Comparison of ENCODE assay signal across 21 mouse cellular contexts in genomic region chr13:64402951-64403460, GRCm38 (mm10). TPM values are rescaled to one million over a fixed set of nuclear protein-coding genes. Genes with fewer than 3 reads are reported as not detected.
DNase-seq lines count a peak whose midpoint lies in the region; ATAC-seq and TF ChIP-seq lines count a peak whose summit lies in the region.
"Had no signal": no experiment of that assay in that cellular context is flagged by ENCODE, and none has a peak within 500 bp of the region (broad histone marks: within the 10 kb centered on the region; RNA-seq: fewer than 3 reads in every experiment).

No protein-coding gene starts in this region.

- peaks cover 30% of the 10 kb centered on the region for H3K4me1 ChIP-seq in liver, adult 2 months (ENCODE audit: control insufficient read depth, insufficient read depth, low read length)
- H3K4me1 ChIP-seq in erythroblast, embryonic 14.5 days (ENCODE audit: control insufficient read depth): peaks cover 37% of the 10 kb centered on the region
- peaks cover 22% of the 10 kb centered on the region for H3K4me1 ChIP-seq in liver, embryonic 15.5 days (replicated peaks)
- no peaks in the 10 kb centered on the region for H3K4me1 ChIP-seq in midbrain, embryonic 15.5 days
- H3K4me1 ChIP-seq: neural tube, embryonic 15.5 days had no signal

- no peaks in the 10 kb centered on the region for H3K27me3 ChIP-seq in liver, adult 2 months (ENCODE audit: control insufficient read depth, insufficient read depth, low read length)
- no peaks in the 10 kb centered on the region for H3K27me3 ChIP-seq in erythroblast, embryonic 14.5 days (ENCODE audit: control insufficient read depth)
- H3K27me3 ChIP-seq in liver, embryonic 15.5 days: no peaks in the 10 kb centered on the region
- no peaks in the 10 kb centered on the region for H3K27me3 ChIP-seq in midbrain, embryonic 15.5 days (replicated peaks)
- H3K27me3 ChIP-seq: embryonic facial prominence, embryonic 15.5 days; neural tube, embryonic 15.5 days had no signal

- no peak for TF ChIP-seq POLR2A in liver, adult 2 months (IDR thresholded peaks at IDR 0.05; ENCODE audit: extremely low read depth, insufficient read depth, low read length)

- no peak overlapping the region for H3K9ac ChIP-seq in liver, adult 2 months (ENCODE audit: low read depth, low read length)
- H3K9ac ChIP-seq in liver, embryonic 15.5 days: no peak overlapping the region
- no peak overlapping the region for H3K9ac ChIP-seq in midbrain, embryonic 15.5 days
- H3K9ac ChIP-seq: embryonic facial prominence, embryonic 15.5 days; forebrain, postnatal 0 days; hindbrain, embryonic 14.5 days; neural tube, embryonic 15.5 days had no signal

- 83% methylated on average over 8 of the region's 8 CpGs for WGBS in liver, adult 2 months
- WGBS in liver, embryonic 15.5 days (ENCODE audit: insufficient replicate concordance): 72% methylated on average over 8 of the region's 8 CpGs
- WGBS in midbrain, embryonic 15.5 days: 87% methylated on average over 8 of the region's 8 CpGs

- H3K9me3 ChIP-seq in erythroblast, embryonic 14.5 days (ENCODE audit: control insufficient read depth, low read length): no peaks in the 10 kb centered on the region
- no peaks in the 10 kb centered on the region for H3K9me3 ChIP-seq in liver, embryonic 15.5 days (replicated peaks)
- H3K9me3 ChIP-seq in midbrain, embryonic 15.5 days: no peaks in the 10 kb centered on the region
- H3K9me3 ChIP-seq: embryonic facial prominence, embryonic 15.5 days; neural tube, embryonic 15.5 days had no signal

- DNase-seq in liver, adult 2 months (ENCODE audit: extremely low read depth, low read depth, low spot score): no peak
- no peak for DNase-seq in liver
- no peak for DNase-seq in layer of hippocampus, adult 9-11 months
- no peak for DNase-seq in spleen, adult 18-20 months
- DNase-seq: adrenal gland, postnatal 10 days; cerebellum, adult 9-10 months; forebrain, postnatal 0 days; heart, postnatal 4 days; kidney, adult 18-20 months; kidney, postnatal 4 days had no signal

- no peak for TF ChIP-seq CTCF in liver, adult 2 months (IDR thresholded peaks at IDR 0.05; ENCODE audit: low read depth, low read length)

- peak overlapping the region; percentile 44 for H3K4me2 ChIP-seq in liver, embryonic 15.5 days
- H3K4me2 ChIP-seq in midbrain, embryonic 15.5 days: no peak overlapping the region
- H3K4me2 ChIP-seq: embryonic facial prominence, embryonic 15.5 days; heart, embryonic 11.5 days; hindbrain, embryonic 14.5 days; midbrain, embryonic 11.5 days; neural tube, embryonic 15.5 days had no signal

- H3K36me3 ChIP-seq in liver, adult 2 months (ENCODE audit: control insufficient read depth, insufficient read depth, low read length): no peaks in the 10 kb centered on the region
- H3K36me3 ChIP-seq in erythroblast, embryonic 14.5 days (ENCODE audit: control insufficient read depth): no peaks in the 10 kb centered on the region
- H3K36me3 ChIP-seq in liver, embryonic 15.5 days (replicated peaks): no peaks in the 10 kb centered on the region
- H3K36me3 ChIP-seq in midbrain, embryonic 15.5 days (replicated peaks): no peaks in the 10 kb centered on the region
- H3K36me3 ChIP-seq: embryonic facial prominence, embryonic 15.5 days; neural tube, embryonic 15.5 days had no signal

- ATAC-seq in liver, embryonic 15.5 days (ENCODE audit: insufficient read depth): no peak
- no peak for ATAC-seq in midbrain, embryonic 15.5 days (replicated peaks)
- ATAC-seq: activated CD4-positive, CD25-positive, alpha-beta regulatory T cell, adult 4 months; forebrain, postnatal 0 days; inflammation-experienced regulatory T-cells, adult 6 months had no signal

- H3K79me2 ChIP-seq in liver, adult 2 months (ENCODE audit: control insufficient read depth, insufficient read depth, low read length): no peaks in the 10 kb centered on the region

- no peak overlapping the region for H3K4me3 ChIP-seq in liver, adult 2 months (ENCODE audit: insufficient read depth, low read depth, low read length)
- H3K4me3 ChIP-seq in erythroblast, embryonic 14.5 days (replicated peaks): peak overlapping the region; percentile 51
- H3K4me3 ChIP-seq in liver, embryonic 15.5 days (replicated peaks): no peak overlapping the region
- no peak overlapping the region for H3K4me3 ChIP-seq in midbrain, embryonic 15.5 days
- H3K4me3 ChIP-seq: embryonic facial prominence, embryonic 15.5 days; left cerebral cortex, adult 2 months; neural tube, embryonic 15.5 days had no signal

- peak overlapping the region; percentile 79 for H3K27ac ChIP-seq in liver, adult 2 months (replicated peaks; ENCODE audit: insufficient read depth, low read depth, low read length)
- 0 out of 2 replicates have a peak overlapping the region, but pooled peaks have one; percentile 64 for H3K27ac ChIP-seq in liver, embryonic 15.5 days (replicated peaks)
- H3K27ac ChIP-seq in midbrain, embryonic 15.5 days: no peak overlapping the region
- H3K27ac ChIP-seq: embryonic facial prominence, embryonic 15.5 days; hindbrain, embryonic 14.5 days; left cerebral cortex, adult 2 months; neural tube, embryonic 15.5 days had no signal

RNA-seq across cellular contexts. Expression of gene Cdk20, which starts 29.1 kb away (rescaled TPM):
- total RNA-seq in liver, adult 2 months (2014; rRNA removed): 4.0 and 5.6 TPM in 2 replicates
- polyA plus RNA-seq in liver, adult 2 months (2012; rRNA removed): 11.8 and 15.7 TPM in 2 replicates
- polyA plus RNA-seq in erythroblast, embryonic 14.5 days (2012): 0.86 and 1.3 TPM in 2 replicates
- polyA plus RNA-seq in liver, embryonic 15.5 days (2015; fragmentation: Nextera tagmentation; extraction: Ambion mirVana): 3.4 and 5.1 TPM in 2 replicates
- 29.7 and 29.9 TPM in 2 replicates for polyA plus RNA-seq in midbrain, embryonic 15.5 days (2015; fragmentation: Nextera tagmentation; extraction: Ambion mirVana)

RNA-seq across cellular contexts. Expression of gene Ctsl, which starts 32.3 kb away (rescaled TPM):
- 624 and 654 TPM in 2 replicates for total RNA-seq in liver, adult 2 months (2014; rRNA removed)
- 252 and 300 TPM in 2 replicates for polyA plus RNA-seq in liver, adult 2 months (2012; rRNA removed)
- 0.29 TPM in 1 of 2 replicates, not detected in the other for polyA plus RNA-seq in erythroblast, embryonic 14.5 days (2012)
- polyA plus RNA-seq in liver, embryonic 15.5 days (2015; fragmentation: Nextera tagmentation; extraction: Ambion mirVana): 197 and 221 TPM in 2 replicates
- 134 and 138 TPM in 2 replicates for polyA plus RNA-seq in midbrain, embryonic 15.5 days (2015; fragmentation: Nextera tagmentation; extraction: Ambion mirVana)

Comparison
In these comparisons a context has a peak if more than half of its experiments do, and no peak if none do; other contexts are left out.
1. RNA of gene Ctsl, which starts 32.3 kb away (polyA plus RNA-seq): 252 to 300 TPM in liver, adult 2 months, 197 to 221 TPM in liver, embryonic 15.5 days and 134 to 138 TPM in midbrain, embryonic 15.5 days; 0.29 TPM in erythroblast, embryonic 14.5 days; every median in the first group is over 100 times any median in the second.